Mouse (Mus musculus): ENCODE results near the gene Nfkbil1. TPM values are rescaled to one million over a fixed set of nuclear protein-coding genes. Genes with fewer than 3 reads are reported as not detected.
A peak's percentile ranks its signal among the peaks of the same experiment; 100 is the strongest.

Gene Nfkbil1
- total RNA-seq (2014; rRNA removed) = 17.1 and 24.5 TPM in 2 replicates
- 12.3 and 12.4 TPM in 2 replicates for polyA plus RNA-seq (2015; fragmentation: Nextera tagmentation; extraction: Ambion mirVana)

GRCm38 (mm10) chr17:35235614-35236389, at the start of gene Nfkbil1:
TSS of gene Nfkbil1 (minus strand) at chr17:35235792.
- DNase-seq (peak; percentile 96), ATAC-seq (peak; percentile 86)
- Histone ChIP-seq H3K9ac (peak within 1 kb of the TSS; percentile 57), H3K4me3 (ENCODE audit: low read depth, low read length) (peak within 1 kb of the TSS; percentile 52), H3K27ac (ENCODE audit: low read depth, low read length) (peak within 1 kb of the TSS; percentile 91), H3K4me2 (ENCODE audit: low read depth) (peak within 1 kb of the TSS; percentile 95), H3K9me3 (ENCODE audit: low read length) (no peaks in the 10 kb centered on the region), H3K27me3 (ENCODE audit: insufficient read depth, low read length) (no peaks in the 10 kb centered on the region), H3K36me3 (ENCODE audit: insufficient read depth) (peaks cover 6% of the 10 kb centered on the region), H3K4me1 (ENCODE audit: insufficient read depth) (peaks cover 9% of the 10 kb centered on the region)
- 2% methylated on average over 35 of the region's 35 CpGs for WGBS
- no peak for TF ChIP-seq CTCF (IDR thresholded peaks at IDR 0.05; ENCODE audit: low read depth)

DNA sequence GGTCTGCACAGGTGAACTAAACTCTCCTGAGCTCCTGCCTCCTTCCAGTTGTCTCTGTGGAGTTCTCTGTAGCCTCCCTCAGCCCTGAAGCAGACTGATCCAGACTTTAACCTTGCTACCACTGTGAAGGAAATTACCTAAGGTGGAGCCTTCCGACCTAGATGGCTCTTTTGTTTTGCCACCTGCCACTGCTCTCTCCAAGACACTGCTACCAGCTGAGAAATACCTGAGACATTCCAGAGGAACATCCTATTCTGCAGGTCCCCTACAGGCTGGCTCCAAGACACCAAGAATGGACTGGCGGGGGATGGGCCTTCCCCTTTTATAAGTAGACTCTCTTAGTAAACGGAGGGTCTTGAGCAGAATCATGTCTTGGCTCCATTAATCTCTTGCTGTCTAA, 44.7 kb upstream of the Nfkbil1 start:
- H3K9ac ChIP-seq = no peak overlapping the region
- H3K27ac ChIP-seq (ENCODE audit: low read depth, low read length) = no peak overlapping the region
- no peak for TF ChIP-seq CTCF (IDR thresholded peaks at IDR 0.05; ENCODE audit: low read depth)
- H3K4me2 ChIP-seq (ENCODE audit: low read depth) = no peak overlapping the region
- WGBS = 78% methylated on average over 3 of the region's 3 CpGs
- no peaks in the 10 kb centered on the region for H3K27me3 ChIP-seq (ENCODE audit: insufficient read depth, low read length)
- H3K4me1 ChIP-seq (ENCODE audit: insufficient read depth) = no peaks in the 10 kb centered on the region
- no peak for ATAC-seq
- no peaks in the 10 kb centered on the region for H3K9me3 ChIP-seq (ENCODE audit: low read length)
- no peak for DNase-seq
- no peaks in the 10 kb centered on the region for H3K36me3 ChIP-seq (ENCODE audit: insufficient read depth)
- no peak overlapping the region for H3K4me3 ChIP-seq (ENCODE audit: low read depth, low read length)

DNA sequence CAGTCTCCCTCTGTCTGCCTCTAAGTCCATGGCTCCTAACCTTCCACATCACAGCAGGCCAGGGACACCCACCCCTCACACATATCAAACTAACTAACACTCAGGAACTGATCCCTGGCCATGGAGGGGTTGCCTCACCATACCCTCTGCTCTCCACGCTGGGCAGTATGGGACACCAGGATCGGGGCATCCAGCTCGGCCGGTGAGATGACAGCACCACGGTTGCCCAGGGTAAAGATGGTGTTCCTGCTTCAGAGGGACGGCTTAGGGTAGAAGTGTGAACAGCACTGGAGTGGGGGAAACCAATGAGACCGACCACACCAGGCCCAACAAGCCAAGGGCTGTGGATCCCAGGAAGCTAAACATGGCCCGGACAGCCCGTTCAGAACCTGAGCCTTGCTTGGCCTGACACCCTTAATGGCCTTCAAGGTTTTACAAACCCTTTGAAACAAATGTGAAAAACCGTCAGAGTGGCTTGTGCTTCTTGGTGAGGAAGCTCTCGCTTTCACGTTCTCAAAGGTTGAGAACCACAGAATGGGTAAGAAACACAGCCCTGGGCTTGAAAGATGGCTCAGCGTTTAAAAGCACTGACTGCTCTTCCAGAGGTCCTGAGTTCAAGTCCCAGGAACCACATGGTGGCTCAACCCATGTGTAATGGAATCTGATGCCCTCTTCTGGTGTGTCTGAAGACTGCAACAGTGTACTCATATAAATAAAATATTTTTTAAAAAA, 43.5 kb upstream of the Nfkbil1 start:
- DNase-seq = no peak
- WGBS = 90% methylated on average over 13 of the region's 13 CpGs
- no peak for TF ChIP-seq CTCF (IDR thresholded peaks at IDR 0.05; ENCODE audit: low read depth)
- no peaks in the 10 kb centered on the region for H3K9me3 ChIP-seq (ENCODE audit: low read length)
- no peak overlapping the region for H3K4me3 ChIP-seq (ENCODE audit: low read depth, low read length)
- no peaks in the 10 kb centered on the region for H3K27me3 ChIP-seq (ENCODE audit: insufficient read depth, low read length)
- no peak overlapping the region for H3K27ac ChIP-seq (ENCODE audit: low read depth, low read length)
- H3K4me1 ChIP-seq (ENCODE audit: insufficient read depth) = no peaks in the 10 kb centered on the region
- no peak overlapping the region for H3K9ac ChIP-seq
- H3K4me2 ChIP-seq (ENCODE audit: low read depth) = no peak overlapping the region
- no peak for ATAC-seq
- no peaks in the 10 kb centered on the region for H3K36me3 ChIP-seq (ENCODE audit: insufficient read depth)

DNA sequence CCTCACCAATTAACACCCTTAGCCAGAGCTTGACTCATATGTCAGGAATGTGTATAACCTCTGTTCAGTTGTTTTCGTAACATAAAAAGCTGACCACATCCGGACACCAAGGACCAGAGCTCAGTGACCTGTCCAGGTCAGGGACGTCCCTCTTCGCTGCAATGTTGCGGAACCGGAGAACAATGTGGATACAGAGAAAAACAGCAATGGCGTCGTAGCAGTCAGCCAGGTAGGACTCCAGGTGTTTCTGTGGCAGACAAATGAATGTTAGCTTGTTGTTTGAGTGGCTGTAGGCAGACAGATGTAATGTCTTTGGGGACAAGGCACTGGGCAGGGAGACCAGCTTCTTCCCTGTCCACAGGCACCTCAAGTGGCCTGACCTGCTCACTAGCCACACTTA, 42.5 kb upstream of the Nfkbil1 start:
- no peak for TF ChIP-seq CTCF (IDR thresholded peaks at IDR 0.05; ENCODE audit: low read depth)
- no peaks in the 10 kb centered on the region for H3K4me1 ChIP-seq (ENCODE audit: insufficient read depth)
- no peak for DNase-seq
- H3K9me3 ChIP-seq (ENCODE audit: low read length) = no peaks in the 10 kb centered on the region
- H3K27me3 ChIP-seq (ENCODE audit: insufficient read depth, low read length) = no peaks in the 10 kb centered on the region
- no peak overlapping the region for H3K9ac ChIP-seq
- no peak overlapping the region for H3K4me3 ChIP-seq (ENCODE audit: low read depth, low read length)
- ATAC-seq = no peak
- H3K27ac ChIP-seq (ENCODE audit: low read depth, low read length) = no peak overlapping the region
- 86% methylated on average over 8 of the region's 8 CpGs for WGBS
- no peak overlapping the region for H3K4me2 ChIP-seq (ENCODE audit: low read depth)
- H3K36me3 ChIP-seq (ENCODE audit: insufficient read depth) = no peaks in the 10 kb centered on the region

- no peak for DNase-seq
- H3K9me3 ChIP-seq (ENCODE audit: low read length) = no peaks in the 10 kb centered on the region
- H3K4me2 ChIP-seq (ENCODE audit: low read depth) = no peak overlapping the region
- H3K36me3 ChIP-seq (ENCODE audit: insufficient read depth) = no peaks in the 10 kb centered on the region
- H3K4me1 ChIP-seq (ENCODE audit: insufficient read depth) = no peaks in the 10 kb centered on the region
- no peak for ATAC-seq
- no peak overlapping the region for H3K27ac ChIP-seq (ENCODE audit: low read depth, low read length)
- H3K27me3 ChIP-seq (ENCODE audit: insufficient read depth, low read length) = no peaks in the 10 kb centered on the region
- no peak overlapping the region for H3K4me3 ChIP-seq (ENCODE audit: low read depth, low read length)
- TF ChIP-seq CTCF (IDR thresholded peaks at IDR 0.05; ENCODE audit: low read depth) = no peak
- no peak overlapping the region for H3K9ac ChIP-seq
- WGBS = 27% methylated on average over 13 of the region's 13 CpGs
Observed at GRCm38 (mm10) chr17:35276304-35276864, 40.8 kb upstream of the Nfkbil1 start.

GRCm38 (mm10) chr17:35274770-35275169, 39.2 kb upstream of the Nfkbil1 start:
- DNase-seq (peak; percentile 85), ATAC-seq (peak; percentile 77)
- Histone ChIP-seq H3K4me2 (ENCODE audit: low read depth) (no peak overlapping the region), H3K27me3 (ENCODE audit: insufficient read depth, low read length) (no peaks in the 10 kb centered on the region), H3K4me3 (ENCODE audit: low read depth, low read length) (no peak overlapping the region), H3K9me3 (ENCODE audit: low read length) (no peaks in the 10 kb centered on the region), H3K4me1 (ENCODE audit: insufficient read depth) (no peaks in the 10 kb centered on the region), H3K27ac (ENCODE audit: low read depth, low read length) (no peak overlapping the region), H3K36me3 (ENCODE audit: insufficient read depth) (no peaks in the 10 kb centered on the region), H3K9ac (no peak overlapping the region)
- peak; percentile 95 for TF ChIP-seq CTCF (IDR thresholded peaks at IDR 0.05; ENCODE audit: low read depth)
- WGBS = 9% methylated on average over 11 of the region's 11 CpGs

GRCm38 (mm10) chr17:35272249-35272648, 36.7 kb upstream of the Nfkbil1 start:
- 78% methylated on average over 3 of the region's 3 CpGs for WGBS
- Histone ChIP-seq H3K27me3 (ENCODE audit: insufficient read depth, low read length) (no peaks in the 10 kb centered on the region), H3K27ac (ENCODE audit: low read depth, low read length) (no peak overlapping the region), H3K36me3 (ENCODE audit: insufficient read depth) (no peaks in the 10 kb centered on the region), H3K9me3 (ENCODE audit: low read length) (no peaks in the 10 kb centered on the region), H3K4me1 (ENCODE audit: insufficient read depth) (no peaks in the 10 kb centered on the region), H3K4me3 (ENCODE audit: low read depth, low read length) (no peak overlapping the region), H3K4me2 (ENCODE audit: low read depth) (no peak overlapping the region), H3K9ac (no peak overlapping the region)
- TF ChIP-seq CTCF (IDR thresholded peaks at IDR 0.05; ENCODE audit: low read depth) = no peak
- ATAC-seq (no peak), DNase-seq (no peak)
